Mouse (Mus musculus): ENCODE measurements around the gene Vinac1.
"Not testable (repeated sequence)": the region's sequence is repeated elsewhere in the genome, so short reads cannot be mapped to it uniquely, and the experiment has no call there.

The Vinac1 gene

GRCm38 (mm10) chr2:129040567-129040966 is 7.4 kb downstream of the Vinac1 start:
- DNase-seq (ENCODE audit: low spot score in 2 of 2) = no peak

DNA sequence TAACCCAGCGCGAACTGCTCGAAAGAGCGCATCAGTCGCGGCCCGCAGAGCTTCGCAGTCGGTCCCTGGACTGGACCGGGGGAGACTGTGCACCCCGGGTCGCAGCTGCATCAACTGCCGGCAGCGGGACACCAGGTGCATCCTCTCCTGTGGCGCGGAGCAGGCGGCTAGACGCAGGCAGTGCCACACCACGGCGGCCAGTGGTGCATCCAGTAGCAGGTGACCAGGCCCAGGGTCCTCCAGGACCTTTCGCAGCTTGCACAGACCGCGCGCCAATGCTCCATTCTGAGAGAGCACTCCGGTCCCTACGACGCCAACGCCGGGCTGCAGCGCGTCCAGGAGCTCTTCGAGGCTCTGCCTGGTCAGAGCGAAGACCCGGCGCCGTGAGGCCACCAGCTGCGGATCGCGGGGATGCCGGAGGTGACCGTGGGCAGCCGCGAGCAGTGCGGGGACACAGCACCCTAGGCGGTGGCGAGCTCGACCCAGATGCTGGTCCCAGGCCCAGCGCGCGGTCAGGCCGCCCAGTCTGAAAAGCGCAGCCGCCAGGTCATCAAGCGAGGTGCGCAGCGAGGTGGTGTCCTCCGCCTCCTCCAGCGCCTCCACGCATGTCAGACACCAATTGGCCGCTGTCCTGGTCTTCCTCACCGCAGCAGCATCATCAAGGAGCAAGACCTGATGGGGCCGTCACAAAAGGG is 8.9 kb downstream of the Vinac1 start:
- peak in 1 of 2 experiments; percentile 23 for DNase-seq (ENCODE audit: low spot score in 2 of 2)

GRCm38 (mm10) chr2:129038426-129038936 is 9.5 kb downstream of the Vinac1 start:
- peak in 1 of 2 experiments; percentile 9 for DNase-seq (ENCODE audit: low spot score in 2 of 2)

DNA sequence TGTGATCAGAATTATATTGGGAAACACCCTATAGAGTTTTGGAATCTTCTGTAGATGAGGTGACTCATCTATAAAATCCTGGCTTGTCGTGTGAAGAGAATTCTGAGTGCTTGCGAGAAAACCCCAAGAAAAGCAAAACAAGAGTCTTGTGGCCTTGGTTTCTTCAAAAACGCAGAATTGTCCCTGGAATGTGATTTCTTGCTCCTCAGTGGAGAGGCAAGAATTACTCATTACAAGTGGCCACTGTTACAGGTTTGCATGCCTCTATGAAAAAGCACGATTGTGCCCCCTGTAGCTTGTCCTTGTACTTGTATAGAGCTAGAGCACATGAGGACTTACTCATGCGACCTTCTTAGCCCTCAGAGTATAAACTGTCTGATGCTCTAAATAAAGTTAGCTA is 12.6 kb downstream of the Vinac1 start:
- DNase-seq (ENCODE audit: low spot score in 2 of 2) = no peak

- DNase-seq (ENCODE audit: low spot score in 2 of 2) = no peak
Measured at GRCm38 (mm10) chr2:129024820-129025219, 23.2 kb downstream of the Vinac1 start.

DNA sequence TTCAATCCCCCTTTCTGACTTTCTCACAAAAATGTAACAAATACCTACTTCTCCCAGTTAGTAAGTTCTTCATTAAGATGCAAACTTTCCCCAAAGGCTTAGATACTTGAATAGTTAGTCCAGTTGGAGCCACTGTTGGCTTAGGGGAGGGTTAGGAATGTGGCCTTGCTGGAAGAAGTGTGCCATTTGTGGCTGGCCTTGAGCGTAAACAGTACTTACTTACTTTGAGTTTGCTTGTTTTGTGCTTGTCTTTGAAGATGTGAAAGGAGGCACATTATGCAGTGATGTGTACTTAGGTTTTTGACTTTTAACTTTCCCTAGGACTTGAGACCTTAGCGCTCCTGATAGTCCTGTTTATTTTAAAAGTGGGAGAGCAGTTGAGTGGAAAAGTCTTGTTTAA is 27.9 kb downstream of the Vinac1 start:
- no peak for DNase-seq (ENCODE audit: low spot score in 2 of 2)

- not testable (repeated sequence) for DNase-seq (ENCODE audit: low spot score in 2 of 2)
Measured at GRCm38 (mm10) chr2:129008867-129009266, 39.1 kb downstream of the Vinac1 start.

DNA sequence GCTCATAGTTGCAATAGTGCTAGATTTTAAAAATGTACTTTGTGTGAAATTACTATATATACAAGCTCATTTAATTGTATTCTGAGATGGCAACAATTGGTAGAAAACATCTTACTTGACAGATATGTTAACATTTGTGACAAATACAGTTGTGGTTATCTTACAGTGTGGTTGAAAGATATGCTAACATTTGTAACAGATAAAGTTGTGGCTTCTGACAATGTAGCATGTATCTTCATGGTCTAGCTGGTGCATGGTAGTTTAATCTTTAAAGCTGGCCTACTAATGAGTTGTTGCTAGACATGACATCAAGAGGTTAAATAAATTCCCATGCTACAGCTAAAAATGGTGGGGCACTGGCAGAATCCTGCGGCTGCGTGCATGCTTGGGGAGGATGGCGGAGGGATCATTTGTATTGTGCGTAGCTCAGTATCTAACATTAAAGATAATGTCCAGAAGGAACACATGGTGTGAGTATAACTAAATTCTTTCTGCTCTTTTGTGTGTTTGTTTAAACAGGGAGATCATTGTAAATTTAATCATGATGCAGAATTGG is 41.7 kb downstream of the Vinac1 start:
- DNase-seq (ENCODE audit: low spot score in 2 of 2) = no peak

GRCm38 (mm10) chr2:129004872-129005271 is 43.1 kb downstream of the Vinac1 start:
- no peak for DNase-seq (ENCODE audit: low spot score in 2 of 2)

- DNase-seq (ENCODE audit: low spot score in 2 of 2) = no peak
Measured at GRCm38 (mm10) chr2:128984746-128985145, 63.2 kb downstream of the Vinac1 start.

GRCm38 (mm10) chr2:128975572-128975971 is 72.4 kb downstream of the Vinac1 start:
- DNase-seq (ENCODE audit: low spot score in 2 of 2) = no peak

Measured in cerebellum, postnatal 4 days (tissue).